Mouse (Mus musculus): Measurements from ENCODE around the gene Ino80b.

DNA sequence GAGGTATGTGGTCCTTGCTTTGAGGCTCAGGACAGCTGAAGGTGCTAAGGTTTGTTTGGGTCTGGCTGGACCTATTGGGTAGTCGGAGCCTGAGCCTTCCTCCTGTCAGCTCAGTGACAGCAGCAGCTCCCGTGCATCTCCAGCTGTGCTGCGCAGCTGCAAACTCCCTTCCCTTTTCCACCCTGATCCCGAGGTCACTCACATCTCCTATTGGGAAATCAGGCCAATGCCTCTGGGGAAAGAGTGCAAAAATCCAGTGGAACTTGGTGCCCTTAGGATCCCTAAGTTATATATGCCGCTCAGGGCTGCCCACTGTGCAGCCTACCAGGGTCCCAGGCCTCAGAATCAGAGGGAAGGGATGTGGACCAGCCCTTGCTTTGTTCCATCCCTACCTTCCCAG lies 41.7 kb downstream of the Ino80b start:
- TF ChIP-seq CTCF (IDR thresholded peaks at IDR 0.05; ENCODE audit: low read depth, low read length) (no peak), POLR2A (IDR thresholded peaks at IDR 0.05; ENCODE audit: borderline replicate concordance, low read depth, low read length) (no peak)

Data from bone marrow macrophage, adult 2 months (primary cell).